Mouse (Mus musculus): ENCODE results near the gene Rab26.

GRCm38 (mm10) chr17:24558600-24559099 is 24.6 kb upstream of the Rab26 start:
- TF ChIP-seq TAL1 (IDR thresholded peaks at IDR 0.05; ENCODE audit: low read length), result no peak
- no peak for TF ChIP-seq GATA1 (IDR thresholded peaks at IDR 0.05; ENCODE audit: low read length)
